Mouse (Mus musculus) stomach, embryonic 14.5 days (tissue): Measurements from ENCODE around the gene Olfr1469. TPM values are rescaled to one million over a fixed set of nuclear protein-coding genes. Genes with fewer than 3 reads are reported as not detected.
"Not testable (repeated sequence)": the region's sequence is repeated elsewhere in the genome, so short reads cannot be mapped to it uniquely, and the experiment has no call there.

ENCODE experiments used
- ATAC-seq: fragments of 200-750 bp; cut with Nextera tagmentation; 2 replicates; pipeline ENCODE4 v1.8.0; 2017; ENCODE audit warnings: low read depth, moderate TSS enrichment; ENCODE audit not compliant: insufficient number of reproducible peaks, insufficient read depth, low FRiP score
- H3K27ac ChIP-seq: fragments of 300-500 bp; sonication (generic); 2 replicates; pipeline ENCODE4 v1.5.1; 2014; ENCODE audit warnings: mild to moderate bottlenecking, low read length, moderate library complexity, mixed read lengths
- H3K27me3 ChIP-seq: fragments of 300-500 bp; sonication (generic); 2 replicates; pipeline ENCODE4 v1.6.1; 2014; ENCODE audit warnings: low read length, control low read depth, mixed read lengths; ENCODE audit not compliant: control insufficient read depth, insufficient read depth
- H3K36me3 ChIP-seq: fragments of 300-500 bp; sonication (generic); 2 replicates; pipeline ENCODE4 v1.6.1; 2014; ENCODE audit warnings: mild to moderate bottlenecking, control low read depth, low read length, moderate library complexity, mixed read lengths; ENCODE audit not compliant: control insufficient read depth, insufficient read depth
- H3K4me1 ChIP-seq: fragments of 300-500 bp; sonication (generic); 2 replicates; pipeline ENCODE4 v1.6.1; 2014; ENCODE audit warnings: low read length, control low read depth, mixed read lengths; ENCODE audit not compliant: control insufficient read depth, insufficient read depth
- H3K4me2 ChIP-seq: fragments of 300-500 bp; sonication (generic); replicated peaks from 2 replicates; pipeline ENCODE4 v1.6.1; 2014; ENCODE audit warnings: low read depth, low read length, control low read depth
- H3K4me3 ChIP-seq: fragments of 300-500 bp; sonication (generic); 2 replicates; pipeline ENCODE4 v1.5.1; 2014; ENCODE audit warnings: low read depth, low read length, control low read depth
- H3K9ac ChIP-seq: fragments of 300-500 bp; sonication (generic); replicated peaks from 2 replicates; pipeline ENCODE4 v1.6.1; 2014; ENCODE audit warnings: low read depth, mild to moderate bottlenecking, control low read depth, low read length, moderate library complexity, mixed read lengths
- H3K9me3 ChIP-seq: fragments of 300-500 bp; sonication (generic); 2 replicates; pipeline ENCODE4 v1.6.1; 2016; ENCODE audit warnings: low read depth, low read length, control low read depth; ENCODE audit not compliant: control insufficient read depth
- WGBS: fragments of 180-500 bp; shearing (Covaris S2); extraction: QIAGEN DNeasy Blood & Tissue Kit; methylation state at CpG from one replicate; pipeline ENCODE4 v1.1.7; 2014; 5-methylcytosine and 5-hydroxymethylcytosine counted together
- polyA plus RNA-seq: library from polyadenylated mRNA; unstranded; fragments of >200 nt; fragmentation: Nextera tagmentation; extraction: Ambion mirVana; gene quantifications from 2 replicates; pipeline ENCODE4 v1.2.1, GENCODE M21; 2014

Olfr1469 gene
- not detected in 2 replicates for polyA plus RNA-seq

- Histone ChIP-seq H3K4me2 (no peak within 1 kb of the TSS), H3K36me3 (no peaks in the 10 kb centered on the region), H3K9ac (no peak within 1 kb of the TSS), H3K9me3 (no peaks in the 10 kb centered on the region), H3K27me3 (no peaks in the 10 kb centered on the region), H3K4me3 (no peak within 1 kb of the TSS), H3K4me1 (no peaks in the 10 kb centered on the region), H3K27ac (no peak within 1 kb of the TSS)
- 83% methylated on average over 2 of the region's 2 CpGs for WGBS
- ATAC-seq = no peak
These were observed at the start of gene Olfr1469 for GRCm38 (mm10) chr19:13407549-13407948. Gene Olfr1469 (plus strand): TSS chr19:13407849.

DNA sequence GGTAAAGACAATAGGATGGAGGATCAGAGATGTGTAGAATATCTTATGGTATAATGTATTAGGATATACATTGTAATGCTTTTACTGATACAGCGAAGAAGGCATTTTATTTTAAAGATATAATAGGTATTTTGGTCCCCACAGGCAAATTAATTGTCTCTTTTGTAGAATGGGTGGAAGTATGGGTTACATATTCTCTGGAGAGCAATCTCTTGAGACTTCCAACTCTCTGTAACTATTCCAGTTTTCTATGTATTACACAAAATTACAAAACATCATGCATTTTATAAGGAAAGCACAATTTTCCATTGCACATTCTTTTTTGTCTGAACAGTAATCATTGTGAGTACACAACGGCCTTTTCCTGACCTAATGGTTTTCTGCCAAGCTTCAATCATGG is 45.7 kb upstream of the Olfr1469 start, which contains the start of gene Olfr1467:
Gene Olfr1467, plus strand, starts transcription at position 301 of the 400 bp plus-strand sequence.
- WGBS = 75% methylated on average over 2 of the region's 2 CpGs
- no peaks in the 10 kb centered on the region for H3K27me3 ChIP-seq

DNA sequence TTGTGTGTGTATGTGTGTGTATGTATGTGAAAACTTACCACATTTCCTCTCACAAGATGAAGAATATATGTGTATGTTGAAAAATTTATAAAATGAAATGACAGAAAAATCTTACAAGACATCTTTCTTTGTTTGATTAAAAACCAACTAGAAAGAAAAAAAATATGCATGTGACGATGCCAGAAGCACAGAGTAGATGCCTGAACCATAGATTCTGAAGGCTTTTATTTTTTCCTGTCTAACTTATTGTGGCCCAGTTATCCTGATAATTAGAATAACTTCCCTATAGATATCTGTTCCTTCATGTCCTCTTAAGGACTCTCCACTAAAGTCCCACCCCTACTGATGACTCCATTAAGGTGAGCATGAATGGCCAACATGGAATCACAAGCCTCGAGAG is 35.5 kb downstream of the Olfr1469 start, which contains the start of gene Olfr1471:
Gene Olfr1471, plus strand, starts transcription at position 301 of the 400 bp plus-strand sequence.
- 76% methylated on average over 2 of the region's 2 CpGs for WGBS

More for the DNA sequence above, 45.7 kb upstream of the Olfr1469 start, which contains the start of gene Olfr1467:
- H3K4me1 ChIP-seq = no peaks in the 10 kb centered on the region
- ATAC-seq = no peak
- H3K9ac ChIP-seq = no peak within 1 kb of the TSS
- no peak within 1 kb of the TSS for H3K4me3 ChIP-seq
- H3K4me2 ChIP-seq = no peak within 1 kb of the TSS
- 0 out of 2 replicates have a peak, but pooled peaks cover 4% of the 10 kb centered on the region for H3K9me3 ChIP-seq
- H3K27ac ChIP-seq = no peak within 1 kb of the TSS
- H3K36me3 ChIP-seq = no peaks in the 10 kb centered on the region

DNA sequence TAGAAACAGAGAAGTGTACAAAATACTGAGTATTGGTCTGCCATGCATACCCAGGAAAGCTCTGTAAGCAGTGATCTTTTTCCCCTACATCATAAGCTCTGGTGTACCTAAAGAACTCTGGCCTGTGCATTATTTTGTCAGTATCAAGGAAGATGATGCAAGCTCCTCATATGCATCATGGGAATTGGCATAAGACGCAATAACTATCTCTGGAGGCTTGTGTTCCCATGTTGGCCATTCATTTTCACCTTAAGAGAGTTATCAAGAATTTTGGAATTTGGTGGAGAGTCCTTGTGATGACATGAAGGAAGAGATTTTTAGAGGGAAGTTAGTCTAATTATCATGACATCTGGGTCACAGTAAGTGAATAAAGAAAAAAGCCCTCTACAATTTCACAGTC is 48.3 kb downstream of the Olfr1469 start, which contains the start of gene Olfr1472:
Gene Olfr1472, minus strand, starts transcription at position 101 of the 400 bp plus-strand sequence.
- Histone ChIP-seq H3K9me3 (no peaks in the 10 kb centered on the region), H3K4me2 (no peak within 1 kb of the TSS), H3K9ac (no peak within 1 kb of the TSS), H3K4me1 (no peaks in the 10 kb centered on the region), H3K4me3 (no peak within 1 kb of the TSS), H3K36me3 (no peaks in the 10 kb centered on the region), H3K27me3 (no peaks in the 10 kb centered on the region), H3K27ac (no peak within 1 kb of the TSS)
- WGBS = 78% methylated on average over 1 of the region's 1 CpGs
- no peak for ATAC-seq

More for the DNA sequence above, 35.5 kb downstream of the Olfr1469 start, which contains the start of gene Olfr1471:
- not testable (repeated sequence) for ATAC-seq, H3K36me3 ChIP-seq, H3K9ac ChIP-seq, H3K4me3 ChIP-seq, H3K9me3 ChIP-seq, H3K27me3 ChIP-seq, H3K4me2 ChIP-seq, H3K4me1 ChIP-seq, H3K27ac ChIP-seq

Other genes starting within 250 kb of the Olfr1469 start
- gene Olfr1461, start 244.8 kb upstream of the Olfr1469 start, polyA plus RNA-seq = not detected in 2 replicates
- not detected in 2 replicates for gene Olfr1462, start 222.1 kb upstream of the Olfr1469 start, polyA plus RNA-seq
- not detected in 2 replicates for gene Olfr1463, start 176.5 kb upstream of the Olfr1469 start, polyA plus RNA-seq
- not detected in 2 replicates for gene Olfr1465, start 92.3 kb upstream of the Olfr1469 start, polyA plus RNA-seq
- gene Olfr1466, start 69.0 kb upstream of the Olfr1469 start, polyA plus RNA-seq = not detected in 2 replicates
- gene Olfr1467, start 45.6 kb upstream of the Olfr1469 start, polyA plus RNA-seq = not detected in 2 replicates
- gene Olfr1471, start 35.6 kb downstream of the Olfr1469 start, polyA plus RNA-seq = not detected in 2 replicates
- not detected in 2 replicates for gene Olfr1472, start 48.2 kb downstream of the Olfr1469 start, polyA plus RNA-seq
- not detected in 2 replicates for gene Olfr1474, start 61.7 kb downstream of the Olfr1469 start, polyA plus RNA-seq
- gene Olfr1475, start 72.3 kb downstream of the Olfr1469 start, polyA plus RNA-seq = not detected in 2 replicates
- gene Olfr1477, start 92.7 kb downstream of the Olfr1469 start, polyA plus RNA-seq = not detected in 2 replicates
- gene Olfr1480, start 120.1 kb downstream of the Olfr1469 start, polyA plus RNA-seq = not detected in 2 replicates
- not detected in 2 replicates for gene Olfr1484, start 175.7 kb downstream of the Olfr1469 start, polyA plus RNA-seq
- gene Olfr1487, start 209.5 kb downstream of the Olfr1469 start, polyA plus RNA-seq = not detected in 2 replicates
- not detected in 2 replicates for gene Olfr1489, start 223.8 kb downstream of the Olfr1469 start, polyA plus RNA-seq
- not detected in 2 replicates for gene Olfr1490, start 243.2 kb downstream of the Olfr1469 start, polyA plus RNA-seq